Mouse (Mus musculus): ENCODE data around the gene Clec11a. TPM values are rescaled to one million over a fixed set of nuclear protein-coding genes. Genes with fewer than 3 reads are reported as not detected.

The Clec11a gene
- total RNA-seq (2021), result 1 to 10 TPM; 4.2 to 5.6 TPM
- long read RNA-seq, experiment 1, result 0 reads
- long read RNA-seq, experiment 2, partial matches to known transcripts, result 0 of 6 reads
- long read RNA-seq, experiment 2, other reads (novel, unspliced or antisense), result 4 of 6 reads

DNA sequence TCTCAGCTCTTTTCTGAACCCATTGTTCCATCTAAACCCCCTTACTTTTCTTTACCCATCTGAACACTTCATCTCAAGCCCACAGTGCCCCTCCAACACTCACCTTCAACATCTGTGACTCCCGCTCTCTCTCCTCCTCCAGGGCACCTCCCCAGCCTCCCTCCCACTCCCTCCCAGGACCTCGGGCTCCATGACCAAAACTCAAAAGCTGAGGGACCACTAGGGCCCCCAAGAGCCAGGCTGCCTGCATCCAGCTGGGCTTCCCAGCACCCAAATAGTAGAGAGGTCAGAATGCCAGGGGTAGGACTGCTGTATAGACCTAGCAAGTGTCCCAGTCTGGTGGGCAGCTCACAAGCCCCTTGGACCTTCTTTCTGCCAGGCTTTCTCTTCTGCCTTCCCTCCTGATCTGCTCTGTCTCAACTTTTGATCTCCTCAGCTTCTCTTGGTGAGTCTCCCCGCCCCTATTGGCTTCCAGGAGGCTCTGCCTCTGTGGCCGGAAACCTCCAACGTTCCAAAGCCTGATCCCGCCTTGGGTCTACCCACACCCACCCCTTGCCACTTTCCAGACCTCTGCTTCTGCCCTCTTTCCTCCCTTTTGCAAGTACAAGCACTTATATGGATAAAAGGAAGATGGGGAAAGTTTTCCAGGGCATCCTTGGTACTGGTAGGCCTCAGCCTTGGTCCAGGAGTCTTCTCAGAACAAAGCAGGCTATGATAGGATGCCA lies at the start of gene Clec11a:
Gene Clec11a (minus strand): TSS at position 387 of the 725 bp plus-strand sequence.
- intact Hi-C loops (cut with DNase I; ENCODE audit: low total_unique reads), result no loop called here

DNA sequence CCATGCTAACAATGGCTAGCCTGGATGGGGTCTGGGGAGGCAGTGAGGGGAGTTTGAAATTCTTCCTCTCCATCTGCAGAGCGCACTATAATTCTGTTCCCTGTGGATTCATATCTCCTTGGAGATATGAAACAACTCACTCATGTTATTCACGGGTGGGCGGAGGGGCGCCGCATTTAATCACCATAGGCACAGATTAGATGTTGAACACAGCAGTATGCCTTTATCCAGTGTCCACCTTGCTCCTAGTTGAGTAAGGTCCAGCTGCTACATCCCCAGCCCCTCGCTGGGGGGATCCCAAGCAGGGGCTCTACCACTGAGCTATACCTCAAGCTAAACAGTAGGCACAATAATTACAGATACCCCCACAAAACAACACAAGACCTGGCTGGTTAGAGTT lies 48.7 kb upstream of the Clec11a start:
- DNase-seq, result no peak
- intact Hi-C loops (cut with DNase I; ENCODE audit: low total_unique reads), result no loop called here

More for the DNA sequence above, at the start of gene Clec11a:
- peak; percentile 37 for DNase-seq

DNA sequence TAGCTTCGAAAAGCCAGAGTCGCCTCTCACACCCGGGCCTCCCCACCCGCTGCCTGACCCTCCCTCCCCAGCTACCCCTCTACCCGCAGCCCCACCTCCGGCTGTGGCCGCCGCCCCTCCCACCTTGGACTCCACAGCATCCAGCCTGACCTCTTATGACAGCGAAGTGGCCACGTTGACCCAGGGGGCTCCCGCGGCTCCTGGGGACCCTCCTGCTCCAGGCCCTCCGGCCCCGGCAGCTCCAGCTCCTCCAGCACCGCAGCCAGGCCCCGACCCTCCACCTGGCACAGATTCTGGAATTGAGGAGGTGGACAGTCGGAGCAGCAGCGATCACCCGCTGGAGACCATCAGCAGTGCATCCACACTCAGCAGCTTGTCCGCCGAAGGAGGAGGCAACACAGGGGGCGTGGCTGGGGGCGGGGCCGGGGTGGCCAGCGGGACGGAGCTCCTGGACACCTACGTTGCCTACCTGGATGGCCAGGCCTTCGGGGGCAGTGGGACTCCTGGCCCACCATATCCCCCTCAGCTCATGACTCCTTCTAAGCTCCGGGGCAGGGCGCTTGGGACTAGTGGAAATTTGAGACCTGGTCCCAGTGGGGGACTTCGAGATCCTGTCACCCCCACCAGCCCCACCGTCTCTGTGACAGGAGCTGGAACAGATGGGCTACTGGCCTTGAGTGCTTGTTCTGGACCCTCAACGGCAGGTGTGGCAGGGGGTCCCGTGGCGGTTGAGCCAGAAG lies 47.1 kb upstream of the Clec11a start:
- no peak for DNase-seq
- intact Hi-C loops (cut with DNase I; ENCODE audit: low total_unique reads), result no loop called here

DNA sequence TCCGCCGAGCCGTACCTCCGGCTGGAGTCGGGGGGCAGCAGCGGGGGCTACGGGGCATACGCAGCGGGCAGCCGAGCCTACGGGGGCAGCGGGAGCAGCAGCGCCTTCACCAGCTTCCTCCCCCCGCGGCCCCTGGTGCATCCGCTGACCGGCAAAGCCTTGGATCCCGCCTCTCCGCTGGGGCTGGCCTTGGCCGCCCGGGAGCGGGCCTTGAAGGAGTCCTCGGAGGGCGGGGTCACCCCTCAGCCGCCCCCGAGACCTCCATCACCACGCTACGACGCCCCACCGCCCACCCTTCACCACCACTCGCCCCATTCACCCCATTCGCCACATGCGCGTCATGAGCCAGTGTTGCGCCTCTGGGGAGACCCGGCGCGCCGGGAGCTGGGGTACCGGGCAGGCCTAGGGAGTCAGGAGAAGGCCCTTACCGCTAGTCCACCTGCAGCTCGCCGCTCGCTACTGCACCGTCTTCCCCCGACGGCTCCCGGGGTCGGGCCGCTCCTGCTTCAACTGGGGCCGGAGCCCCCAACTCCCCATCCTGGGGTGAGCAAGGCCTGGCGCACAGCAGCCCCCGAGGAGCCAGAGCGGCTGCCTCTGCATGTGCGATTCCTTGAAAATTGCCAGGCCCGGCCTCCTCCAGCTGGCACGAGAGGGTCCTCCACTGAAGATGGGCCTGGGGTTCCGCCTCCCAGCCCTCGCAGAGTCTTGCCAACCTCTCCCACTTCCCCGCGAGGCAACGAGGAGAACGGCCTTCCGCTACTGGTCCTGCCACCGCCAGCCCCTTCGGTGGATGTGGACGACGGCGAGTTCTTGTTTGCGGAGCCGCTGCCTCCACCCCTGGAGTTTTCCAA lies 46.3 kb upstream of the Clec11a start:
- intact Hi-C loops (cut with DNase I; ENCODE audit: low total_unique reads), result no loop called here
- DNase-seq, result no peak

DNA sequence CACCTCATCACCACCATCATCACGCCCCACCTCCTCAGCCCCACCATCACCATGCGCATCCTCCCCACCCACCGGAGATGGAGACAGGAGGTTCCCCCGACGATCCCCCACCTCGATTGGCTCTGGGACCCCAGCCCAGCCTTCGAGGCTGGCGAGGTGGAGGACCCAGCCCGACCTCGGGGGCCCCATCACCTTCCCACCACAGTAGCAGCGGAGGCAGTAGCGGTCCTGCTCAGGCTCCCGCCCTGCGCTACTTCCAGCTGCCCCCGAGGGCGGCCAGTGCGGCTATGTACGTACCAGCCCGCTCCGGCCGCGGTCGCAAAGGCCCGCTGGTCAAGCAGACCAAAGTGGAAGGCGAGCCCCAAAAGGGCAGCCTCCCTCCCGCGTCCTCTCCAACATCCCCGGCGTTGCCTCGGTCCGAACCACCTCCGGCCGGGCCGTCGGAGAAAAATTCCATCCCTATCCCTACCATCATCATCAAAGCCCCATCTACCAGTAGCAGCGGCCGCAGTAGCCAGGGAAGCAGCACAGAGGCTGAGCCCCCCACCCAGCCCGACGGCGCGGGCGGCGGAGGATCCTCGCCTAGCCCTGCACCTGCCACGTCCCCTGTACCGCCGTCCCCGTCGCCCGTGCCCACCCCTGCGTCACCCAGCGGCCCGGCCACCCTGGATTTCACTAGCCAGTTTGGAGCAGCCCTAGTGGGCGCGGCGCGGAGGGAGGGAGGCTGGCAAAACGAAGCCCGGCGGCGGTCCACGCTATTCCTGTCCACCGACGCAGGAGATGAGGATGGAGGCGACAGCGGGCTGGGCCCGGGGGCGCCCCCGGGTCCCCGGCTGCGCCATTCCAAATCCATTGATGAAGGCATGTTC lies 45.4 kb upstream of the Clec11a start:
- intact Hi-C loops (cut with DNase I; ENCODE audit: low total_unique reads), result loop anchor here (2.0 kb wide), 1 partner anchor 89 kb away; no protein-coding TSS in a partner anchor

DNA sequence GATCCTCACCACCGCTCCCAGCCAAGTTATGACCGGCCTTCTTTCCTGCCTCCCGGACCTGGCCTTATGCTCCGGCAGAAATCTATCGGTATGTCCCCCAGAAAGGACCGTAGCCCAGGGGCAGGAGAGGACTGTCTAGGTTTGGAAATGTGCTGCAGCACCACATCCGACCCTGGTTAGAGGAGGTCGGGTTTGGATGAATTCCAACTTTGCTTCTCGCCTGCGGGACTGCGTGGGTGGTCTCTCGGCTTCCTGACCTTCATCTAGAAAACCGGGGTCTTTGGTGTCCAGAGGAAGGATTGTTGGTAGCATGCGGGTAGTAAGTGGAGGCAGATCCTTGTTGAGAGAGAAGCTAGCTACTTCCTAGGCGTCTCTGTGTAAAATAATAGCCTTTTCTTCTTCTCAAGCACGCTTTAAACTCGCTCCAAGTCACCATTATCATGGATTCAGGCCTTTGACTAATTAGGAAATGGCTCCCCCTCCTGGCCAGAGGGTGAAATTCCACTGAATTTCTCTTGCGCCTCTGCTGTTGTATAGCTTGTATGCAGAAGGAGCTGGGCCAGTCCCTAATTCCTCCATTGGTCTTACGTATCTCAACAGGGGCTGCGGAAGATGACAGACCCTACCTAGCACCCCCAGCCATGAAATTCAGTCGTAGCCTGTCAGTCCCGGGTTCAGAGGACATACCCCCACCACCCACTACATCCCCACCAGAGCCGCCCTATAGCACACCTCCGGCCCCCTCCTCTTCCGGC lies 44.4 kb upstream of the Clec11a start:
- DNase-seq, result peak; percentile 64
- intact Hi-C loops (cut with DNase I; ENCODE audit: low total_unique reads), result loop anchor here (2.0 kb wide), 1 partner anchor 88 kb away; no protein-coding TSS in a partner anchor

More for the DNA sequence above, 45.4 kb upstream of the Clec11a start:
- no peak for DNase-seq

DNA sequence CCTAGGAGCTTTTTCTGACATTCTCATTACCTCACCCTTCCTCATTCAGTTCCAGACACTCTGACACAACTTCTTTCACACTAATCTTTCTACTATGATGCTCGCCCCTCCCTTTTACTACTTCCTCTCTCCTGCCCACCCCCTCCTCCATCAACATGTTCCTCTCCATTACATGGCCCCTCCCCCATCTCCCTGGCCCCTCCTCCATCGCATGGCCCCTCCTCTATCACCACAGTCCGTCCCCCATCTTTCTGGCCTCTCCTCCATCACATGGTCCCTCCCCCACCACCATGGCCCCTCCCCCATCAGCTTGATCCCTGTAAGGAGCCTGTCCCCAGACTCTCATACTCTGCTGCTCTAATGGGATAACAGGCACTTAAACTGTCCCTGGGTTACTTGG lies 42.3 kb upstream of the Clec11a start:
- DNase-seq, result no peak
- intact Hi-C loops (cut with DNase I; ENCODE audit: low total_unique reads), result no loop called here

DNA sequence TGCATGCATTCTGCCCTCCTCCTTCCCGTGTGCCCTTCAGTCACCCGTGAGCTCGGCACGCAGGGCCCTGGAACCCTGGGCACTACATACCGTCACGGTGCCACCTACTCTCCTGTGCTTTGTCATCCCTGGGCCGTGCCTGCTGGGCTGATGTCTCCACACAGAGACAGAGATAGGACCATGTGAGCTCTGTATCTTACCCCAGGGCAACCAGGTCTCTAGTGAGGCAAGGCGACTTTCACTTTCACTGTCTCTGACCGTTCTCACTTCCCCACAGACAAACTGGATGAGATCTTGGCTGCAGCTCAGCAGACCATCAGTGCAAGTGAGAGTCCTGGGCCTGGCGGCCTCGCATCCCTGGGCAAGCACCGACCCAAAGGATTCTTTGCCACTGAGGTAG lies 37.9 kb upstream of the Clec11a start:
- intact Hi-C loops (cut with DNase I; ENCODE audit: low total_unique reads), result no loop called here
- no peak for DNase-seq

DNA sequence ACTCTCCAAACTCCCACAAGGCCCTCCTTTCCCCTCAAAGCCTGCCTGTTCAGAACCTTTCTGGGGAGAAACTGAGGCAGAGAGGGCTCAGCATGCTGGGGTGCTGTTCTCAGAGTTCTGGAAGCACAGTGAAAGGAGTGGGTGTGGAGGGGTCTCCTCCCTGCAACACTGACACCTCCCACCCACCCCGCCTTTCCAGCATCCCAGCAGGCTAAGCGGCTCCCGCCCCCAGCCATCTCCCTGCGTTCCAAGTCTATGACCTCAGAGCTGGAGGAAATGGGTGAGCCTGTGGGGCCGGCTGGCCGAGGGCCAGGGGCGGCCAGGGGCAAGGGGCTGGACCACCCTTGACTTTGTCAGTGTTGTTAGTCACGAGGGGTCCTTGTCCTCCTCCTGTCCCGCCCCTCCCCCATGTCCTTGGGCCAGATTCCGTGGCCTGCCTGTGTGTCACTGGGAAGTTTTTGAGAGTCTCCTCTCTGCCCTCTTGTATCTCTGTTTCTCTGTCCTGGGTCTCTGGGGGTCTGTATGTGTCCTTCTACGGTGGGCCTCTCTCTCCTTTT lies 36.8 kb upstream of the Clec11a start:
- no peak for DNase-seq
- intact Hi-C loops (cut with DNase I; ENCODE audit: low total_unique reads), result no loop called here

DNA sequence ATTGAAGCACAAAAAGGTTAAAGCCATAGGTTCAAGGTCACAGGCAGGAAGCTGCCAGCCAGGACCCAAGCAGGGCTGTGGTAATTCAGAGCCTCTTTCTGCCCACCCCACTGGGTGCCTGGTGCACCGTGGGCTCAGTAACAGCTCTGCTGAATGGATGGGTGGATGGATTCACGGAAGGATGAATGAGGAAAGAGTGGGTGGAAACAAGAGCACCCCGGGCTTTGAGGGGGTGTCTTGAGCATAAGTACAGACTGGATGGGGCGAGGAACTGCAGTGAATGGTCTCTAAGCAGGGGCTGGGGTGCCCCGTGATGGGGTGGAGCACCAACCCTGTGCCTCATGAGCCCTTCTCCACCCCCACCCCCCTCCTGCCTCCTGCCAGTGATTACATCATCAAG lies 35.0 kb upstream of the Clec11a start:
- DNase-seq, result no peak
- intact Hi-C loops (cut with DNase I; ENCODE audit: low total_unique reads), result no loop called here

DNA sequence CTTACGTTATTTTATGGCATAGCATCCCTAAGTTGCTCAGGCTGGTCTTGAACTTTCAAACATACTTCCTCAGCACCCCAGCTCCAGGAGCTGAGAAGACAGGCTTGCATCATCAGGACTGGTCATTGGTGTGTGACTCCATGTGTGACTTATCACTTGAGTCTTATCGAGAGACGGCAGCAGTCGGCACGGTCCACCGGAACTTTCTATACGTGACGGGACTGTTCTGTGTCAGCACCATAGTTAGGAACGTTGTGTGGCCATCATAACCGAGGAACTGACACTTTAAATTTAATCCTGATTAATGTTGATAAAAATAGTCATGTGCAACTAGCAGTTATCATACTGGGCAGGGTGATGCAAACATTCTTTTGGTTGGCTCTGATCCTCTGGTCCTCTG lies 34.4 kb upstream of the Clec11a start:
- DNase-seq, result no peak
- intact Hi-C loops (cut with DNase I; ENCODE audit: low total_unique reads), result no loop called here

DNA sequence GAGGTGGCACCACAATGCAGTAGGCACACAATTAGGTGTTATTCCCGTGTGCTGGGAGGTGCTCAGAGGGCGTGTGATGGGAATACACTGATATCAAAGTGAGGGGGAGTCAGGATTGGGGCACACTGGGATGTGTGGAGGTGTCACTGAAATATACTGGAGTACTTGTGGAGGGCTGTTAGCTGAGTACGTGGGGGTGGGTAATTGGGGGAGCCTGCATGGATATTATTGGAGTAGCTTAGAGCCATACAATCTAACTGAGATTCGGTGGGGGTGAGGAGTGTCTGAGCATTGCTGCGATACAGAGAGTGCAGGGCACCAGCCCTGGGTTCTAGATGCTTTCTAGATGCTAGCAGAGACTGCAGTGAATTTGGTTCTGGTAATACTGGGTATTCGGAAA lies 33.5 kb upstream of the Clec11a start:
- no peak for DNase-seq

DNA sequence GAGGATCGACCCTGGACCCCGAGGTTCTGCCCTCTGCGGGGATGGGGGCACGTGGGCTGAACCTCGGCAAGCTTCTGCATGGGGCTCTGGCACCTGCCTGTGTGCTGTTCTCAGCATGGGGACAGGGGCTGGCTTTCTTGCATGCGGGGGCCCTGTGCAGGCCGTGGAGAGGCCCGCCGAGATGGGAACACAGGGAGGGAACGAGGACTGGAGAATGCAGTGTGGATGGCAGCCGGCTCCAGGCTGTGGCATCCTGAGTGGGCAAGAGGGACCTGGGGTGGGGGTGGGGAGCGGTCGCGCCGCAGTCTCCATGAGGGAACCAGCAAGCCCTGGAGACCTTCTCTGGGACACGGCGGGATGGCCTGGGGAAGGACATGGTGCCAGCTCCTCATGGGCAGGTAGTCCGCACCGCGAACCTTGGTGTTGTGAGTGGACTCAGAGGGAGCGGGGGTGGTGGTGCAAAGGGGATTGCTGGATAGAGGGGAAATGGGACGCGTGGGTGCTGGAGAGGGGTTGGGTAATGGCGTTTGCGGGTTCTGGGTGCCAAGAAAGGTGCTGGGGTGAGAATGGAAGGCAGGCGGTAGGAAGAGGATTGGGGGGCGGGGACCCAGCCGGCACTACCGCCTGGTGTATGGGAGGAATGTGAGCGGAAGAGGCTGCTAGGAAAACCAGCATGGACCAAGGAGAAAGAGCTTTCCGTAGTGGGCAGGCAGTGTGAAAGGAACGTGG lies 30.6 kb upstream of the Clec11a start:
- DNase-seq, result no peak
- intact Hi-C loops (cut with DNase I; ENCODE audit: low total_unique reads), result no loop called here

More for the DNA sequence above, 33.5 kb upstream of the Clec11a start:
- intact Hi-C loops (cut with DNase I; ENCODE audit: low total_unique reads), result no loop called here

DNA sequence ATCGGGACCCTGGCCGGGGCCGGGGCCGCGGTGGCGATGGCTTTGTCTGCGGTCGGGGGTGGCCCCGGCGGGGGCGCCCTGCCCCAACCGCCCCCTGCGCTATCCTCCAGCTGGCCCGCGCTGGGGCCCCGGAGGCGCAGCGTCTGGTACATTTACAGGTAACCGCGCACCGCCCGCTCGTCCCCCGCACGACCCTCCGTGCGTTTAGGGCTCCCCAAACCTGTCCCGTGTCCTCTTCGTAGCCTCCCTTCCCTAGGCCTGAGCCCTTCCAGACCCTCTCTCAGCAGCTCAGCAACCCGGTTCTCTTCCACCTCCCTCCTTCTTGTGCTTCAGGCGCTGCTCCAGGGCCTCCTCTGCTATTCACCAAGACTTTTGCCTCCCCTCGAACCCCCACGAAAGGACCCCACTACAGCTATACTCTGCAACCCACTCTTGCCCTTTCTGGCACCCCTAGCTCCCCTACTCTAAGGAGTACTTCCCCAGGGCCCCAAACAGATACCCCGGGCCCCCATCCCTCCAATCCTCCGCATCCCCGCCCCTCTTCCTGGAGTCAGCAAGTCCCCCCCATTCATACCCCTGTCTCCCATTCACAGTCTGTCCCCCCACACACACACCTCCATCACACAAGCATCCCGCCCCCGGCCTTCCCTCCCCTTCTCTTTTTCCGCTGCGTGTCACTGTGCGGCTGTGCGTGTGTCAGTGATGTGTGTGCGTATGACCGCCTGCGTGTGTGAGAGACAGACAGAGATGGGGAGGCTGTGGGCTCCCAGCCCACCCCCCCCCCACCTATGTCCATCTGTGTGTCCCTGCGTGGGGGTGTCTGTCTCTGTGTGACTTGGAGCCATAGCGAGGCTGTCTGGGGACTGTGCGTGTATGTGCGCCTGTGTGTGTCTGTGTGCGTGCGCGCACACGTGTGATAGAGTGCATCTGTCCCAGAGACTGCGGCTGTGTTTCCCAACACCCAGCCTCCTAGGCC lies 29.6 kb upstream of the Clec11a start:
- no peak for DNase-seq
- intact Hi-C loops (cut with DNase I; ENCODE audit: low total_unique reads), result no loop called here

DNA sequence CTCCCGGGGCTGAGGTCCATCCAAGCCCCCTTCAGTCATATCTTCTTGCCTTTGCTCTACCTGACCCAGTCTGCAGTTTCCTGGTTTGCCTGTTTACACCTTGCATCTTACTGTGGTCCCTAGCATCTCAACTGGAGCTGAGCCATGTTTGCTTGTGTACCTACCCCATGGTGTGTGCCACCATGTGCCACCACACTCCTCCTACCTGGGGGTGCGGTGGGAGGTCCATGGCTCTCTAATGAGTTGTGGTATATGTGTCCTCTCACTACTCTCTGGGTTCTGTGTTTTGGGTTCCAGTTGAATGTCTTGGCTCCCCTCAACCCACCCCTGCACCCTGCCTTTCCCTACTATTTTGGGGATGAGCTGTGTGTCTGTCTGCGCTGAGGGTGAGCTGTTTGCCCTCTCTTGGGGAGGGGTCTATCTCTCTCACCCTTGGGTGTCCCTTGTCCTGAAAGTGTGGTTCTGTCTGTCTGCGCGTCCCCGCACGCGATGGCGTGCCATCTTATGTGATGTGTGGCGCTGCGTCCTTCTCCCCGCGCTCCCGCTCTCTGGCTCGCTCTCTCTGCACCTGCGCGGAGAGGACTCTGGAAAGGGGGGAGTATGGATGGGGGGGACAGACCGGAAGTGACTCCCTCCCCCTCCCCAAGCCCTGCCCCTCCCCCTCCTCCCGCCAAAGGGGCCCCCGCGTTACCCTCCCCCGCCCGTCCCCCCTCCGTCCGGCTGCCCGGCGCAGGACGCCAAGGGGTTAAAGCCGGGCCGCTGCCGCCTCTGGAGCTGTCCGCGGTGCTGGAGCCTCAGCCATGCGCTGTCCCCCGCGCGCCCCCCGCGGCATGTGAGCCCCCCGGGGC lies 28.6 kb upstream of the Clec11a start:
- peak; percentile 23 for DNase-seq
- intact Hi-C loops (cut with DNase I; ENCODE audit: low total_unique reads), result no loop called here

Data from gastrocnemius, postnatal 14 days (tissue).